Mouse (Mus musculus) spleen, postnatal 4 days (tissue): ENCODE results near the gene Rasgef1a.

Experiments used
- DNase-seq, 2 experiments: peaks; one replicate each; pipeline ENCODE4 v3.0.0; 2022; ENCODE audit warnings: low spot score in 2 of 2

The Rasgef1a gene

DNA sequence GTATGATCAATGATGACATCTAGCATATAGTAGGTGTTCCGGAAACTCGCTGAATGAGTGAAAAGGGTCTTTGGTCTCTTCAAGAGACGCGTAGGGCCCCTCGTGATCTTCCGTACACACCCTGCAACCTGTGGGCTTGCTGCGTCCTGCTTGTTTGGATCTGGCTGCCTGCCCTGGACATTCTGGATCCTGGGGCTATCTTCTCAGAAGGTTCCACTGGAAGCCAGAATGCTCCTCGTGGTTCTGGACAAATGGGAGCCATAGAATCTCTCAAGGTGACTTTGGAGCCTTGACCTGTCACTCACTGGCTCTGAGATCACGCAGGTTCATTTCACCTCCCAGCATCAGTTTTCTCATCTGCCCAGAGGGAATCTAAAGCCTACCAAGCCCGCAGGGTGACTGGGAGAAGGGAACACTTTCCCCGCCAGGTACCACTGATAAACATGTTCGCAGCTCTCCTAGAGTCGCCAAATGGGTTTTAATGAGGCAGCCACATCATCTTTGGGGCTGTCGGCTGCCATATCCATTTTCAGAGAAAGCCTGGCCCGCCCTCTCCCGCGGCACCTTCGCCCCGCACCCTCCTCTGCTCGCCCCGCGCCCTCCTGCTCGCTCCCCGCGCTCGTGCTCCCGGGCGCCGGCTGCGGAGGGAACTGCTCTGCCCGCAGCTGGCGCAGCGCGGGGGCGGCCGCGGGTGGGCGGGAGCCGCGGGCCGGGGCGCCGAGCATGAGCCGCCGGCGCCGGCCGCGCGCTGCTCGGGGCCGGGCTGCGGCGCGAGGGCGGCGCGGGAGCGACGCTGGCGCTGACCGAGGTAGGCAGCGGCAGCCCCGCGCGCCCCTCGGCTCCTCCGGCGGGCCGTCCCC is at the start of gene Rasgef1a:
Gene Rasgef1a, plus strand, starts transcription at position 683 of the 860 bp plus-strand sequence.
- DNase-seq = no peak

DNA sequence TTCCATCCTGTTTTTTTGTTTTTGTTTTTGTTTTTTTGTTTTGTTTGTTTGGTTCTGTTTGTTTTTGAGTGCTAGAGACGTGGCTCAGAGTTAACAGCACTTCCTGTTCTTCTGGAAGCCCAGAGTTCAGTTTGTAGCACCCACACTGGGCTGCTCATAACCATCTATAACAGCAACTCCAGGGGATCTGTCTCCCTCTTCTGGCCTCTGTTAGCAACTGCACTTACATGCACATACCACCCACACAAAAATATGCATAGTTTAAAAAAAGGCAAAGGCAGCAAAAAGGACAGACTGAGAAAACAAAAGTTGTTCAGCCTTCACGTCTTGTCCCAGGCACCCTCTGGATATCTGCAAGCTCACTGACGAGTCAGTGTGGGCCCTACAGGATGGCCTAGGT is 48.0 kb upstream of the Rasgef1a start:
- DNase-seq = no peak

DNA sequence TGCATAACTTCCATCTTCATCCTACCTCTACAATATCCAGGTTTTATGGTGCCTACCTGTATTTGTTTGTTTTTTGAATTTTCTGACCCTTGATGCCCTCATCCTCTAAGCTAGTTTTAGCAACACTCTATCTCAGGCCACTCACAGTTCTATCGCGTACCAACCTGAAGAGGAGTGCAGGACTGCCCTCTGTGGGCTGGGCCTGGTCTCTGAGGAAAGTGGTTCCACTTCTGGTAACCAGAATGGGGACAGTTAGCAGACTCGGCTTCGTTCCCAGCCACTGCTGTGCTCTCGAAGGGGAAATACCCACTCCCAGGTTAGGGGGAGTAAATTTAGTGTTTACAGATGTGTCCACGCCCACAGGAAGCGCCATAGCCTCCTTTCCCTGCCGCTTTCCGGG is 44.5 kb upstream of the Rasgef1a start:
- no peak for DNase-seq

DNA sequence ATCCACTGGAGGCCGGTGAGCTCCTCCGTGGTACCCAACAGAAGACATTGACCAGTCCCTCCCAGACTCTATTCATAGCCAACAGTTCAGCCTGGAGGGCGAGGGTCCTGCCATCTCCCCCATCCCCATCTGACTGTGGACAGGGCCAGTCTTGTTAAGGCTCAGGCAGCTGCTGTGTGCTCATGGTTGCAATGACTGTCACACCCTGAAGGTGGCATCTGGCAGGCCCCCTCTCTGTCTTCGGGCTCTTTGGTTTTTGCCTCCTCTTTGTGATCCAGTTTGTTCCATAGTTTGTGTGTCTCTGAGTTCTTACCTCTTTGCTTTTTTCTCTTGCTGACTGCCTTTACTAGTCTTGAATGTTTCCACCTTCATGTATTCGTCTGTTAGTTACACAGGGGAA is 24.1 kb upstream of the Rasgef1a start:
- DNase-seq = no peak

DNA sequence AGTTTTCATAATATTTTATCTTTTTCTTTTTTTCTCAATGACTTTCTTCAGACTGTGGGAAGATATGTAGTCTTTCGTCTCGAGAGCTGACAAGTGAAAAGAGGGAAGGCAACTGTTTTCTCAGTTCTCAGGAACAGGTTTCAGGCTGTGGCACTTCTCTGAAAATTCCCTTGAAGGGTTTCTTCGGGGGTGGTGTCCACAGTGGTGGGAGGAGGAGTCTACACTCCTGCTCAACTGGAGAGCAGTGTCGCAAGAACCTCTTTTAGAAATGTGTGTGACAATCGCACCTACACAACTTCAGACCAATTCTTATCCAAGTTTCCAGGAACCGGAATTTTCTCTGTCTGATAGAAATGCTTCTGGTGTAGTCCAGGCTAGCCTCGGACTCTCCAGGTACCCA is 22.0 kb upstream of the Rasgef1a start:
- no peak for DNase-seq

DNA sequence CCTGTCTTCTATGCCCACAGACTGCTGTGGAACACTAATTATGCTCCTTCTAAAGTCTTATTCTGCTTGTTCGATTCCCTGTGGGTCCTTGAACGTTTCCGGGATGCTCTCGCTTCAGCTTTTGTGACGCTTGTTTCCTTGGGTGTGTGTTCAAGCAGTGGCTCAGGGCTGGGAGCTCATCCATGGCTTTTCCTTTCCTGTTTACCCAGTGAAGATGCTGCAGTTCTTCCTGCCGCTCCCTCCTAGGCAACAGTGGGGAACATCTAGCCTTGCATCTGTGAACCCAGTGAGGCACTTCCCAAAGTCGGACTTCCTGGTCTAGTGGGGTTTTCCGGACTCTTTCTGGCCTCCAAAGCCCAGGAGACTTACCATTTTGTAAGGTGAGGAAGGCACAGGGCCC is 20.6 kb upstream of the Rasgef1a start:
- DNase-seq = no peak

DNA sequence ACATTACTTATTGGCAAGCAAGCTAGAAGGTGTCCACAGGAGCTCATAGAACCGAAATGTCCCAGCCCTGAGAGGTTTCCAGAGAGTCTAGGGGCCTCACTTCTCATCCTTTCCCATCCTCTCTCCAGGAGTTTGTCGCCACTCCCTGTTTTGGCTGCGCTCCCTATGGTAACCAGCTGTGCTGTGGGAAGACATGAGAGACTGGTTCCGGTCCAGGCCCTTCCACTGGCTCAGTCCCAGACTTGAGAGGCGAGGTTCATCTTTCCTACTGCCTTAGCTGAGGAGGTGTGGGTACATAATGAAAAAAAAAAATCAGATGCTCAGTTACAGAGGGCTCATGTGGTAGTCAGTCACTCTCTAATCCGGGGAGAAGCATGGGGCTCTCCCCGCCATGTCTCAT is 19.9 kb upstream of the Rasgef1a start:
- DNase-seq = no peak

DNA sequence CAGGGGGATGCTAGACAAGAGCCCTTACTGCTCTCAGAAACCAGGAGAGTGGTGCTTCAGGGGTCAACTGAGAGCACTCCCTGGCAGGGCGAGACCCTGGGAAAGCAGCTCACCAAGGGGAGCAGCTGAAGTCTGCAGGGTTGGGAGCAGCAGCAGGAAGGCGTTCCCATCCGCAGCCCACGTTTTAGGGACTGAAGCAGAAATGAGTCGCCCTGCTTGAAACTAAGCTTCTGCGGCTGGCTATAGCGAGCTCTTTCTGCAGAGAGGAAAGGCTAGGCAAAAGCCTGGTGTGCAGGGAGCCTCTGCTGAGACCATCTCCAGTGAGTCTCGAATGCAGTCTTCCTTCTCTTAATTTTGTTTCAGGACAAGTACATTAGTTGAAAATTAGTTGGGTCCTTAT is 19.3 kb upstream of the Rasgef1a start:
- no peak for DNase-seq

DNA sequence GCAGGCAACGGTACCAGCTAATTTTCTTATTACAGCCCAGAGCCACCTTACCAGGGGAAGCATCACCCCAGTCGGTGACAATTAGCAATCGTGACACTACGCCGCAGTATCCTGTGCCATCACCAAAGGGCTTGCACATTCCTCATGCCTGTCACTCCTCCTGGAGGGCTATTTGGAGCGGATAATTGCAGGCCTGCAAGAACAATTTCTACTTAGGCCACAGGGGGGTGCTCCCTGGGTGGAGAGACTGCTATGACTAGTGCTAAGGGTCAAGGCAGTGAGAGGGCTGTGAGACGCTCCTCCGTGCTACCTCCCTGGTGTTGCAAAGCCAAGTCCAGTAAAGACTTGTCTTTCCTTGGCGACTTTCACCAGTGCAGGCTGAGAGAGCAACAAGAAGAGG is 16.1 kb upstream of the Rasgef1a start:
- no peak for DNase-seq

DNA sequence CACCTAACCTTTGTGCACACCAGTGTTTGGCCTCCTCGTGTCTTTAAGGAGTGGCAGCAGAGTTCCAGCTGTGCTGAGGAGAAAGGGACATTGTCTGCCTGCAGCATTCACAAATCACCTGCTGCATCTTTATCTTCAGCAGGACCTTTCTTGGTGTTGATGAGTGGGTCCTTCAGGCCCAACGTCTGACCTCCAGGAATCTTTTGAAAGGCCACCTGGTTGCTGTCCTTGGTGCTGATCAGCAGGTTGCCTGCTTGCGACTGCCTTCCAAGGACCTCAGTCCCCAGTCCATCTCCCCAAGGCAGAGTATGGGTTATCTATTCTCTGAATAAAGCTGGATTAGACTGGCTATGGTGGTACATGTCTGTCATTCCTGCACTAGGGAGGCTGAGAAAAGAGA is 10.0 kb upstream of the Rasgef1a start:
- DNase-seq = no peak

DNA sequence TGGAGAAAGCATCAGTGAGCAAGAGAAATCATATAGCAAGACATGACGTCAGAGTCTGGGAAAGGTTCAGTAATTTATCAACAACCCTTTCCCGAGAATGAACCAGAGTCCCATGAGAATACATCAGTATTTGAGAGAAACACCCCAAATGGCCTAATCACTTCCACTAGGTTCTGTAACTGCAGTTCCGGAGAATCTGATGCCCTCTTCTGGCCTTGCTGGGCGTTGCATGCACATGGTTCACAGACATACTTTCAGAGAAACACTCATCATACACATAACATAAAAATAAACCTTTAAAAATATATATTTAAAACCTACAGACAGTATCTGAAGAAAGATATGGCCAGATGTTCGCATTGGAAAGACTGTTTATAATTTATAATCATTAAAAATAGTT is 3.9 kb upstream of the Rasgef1a start:
- DNase-seq = peak in 1 of 2 experiments; percentile 23

DNA sequence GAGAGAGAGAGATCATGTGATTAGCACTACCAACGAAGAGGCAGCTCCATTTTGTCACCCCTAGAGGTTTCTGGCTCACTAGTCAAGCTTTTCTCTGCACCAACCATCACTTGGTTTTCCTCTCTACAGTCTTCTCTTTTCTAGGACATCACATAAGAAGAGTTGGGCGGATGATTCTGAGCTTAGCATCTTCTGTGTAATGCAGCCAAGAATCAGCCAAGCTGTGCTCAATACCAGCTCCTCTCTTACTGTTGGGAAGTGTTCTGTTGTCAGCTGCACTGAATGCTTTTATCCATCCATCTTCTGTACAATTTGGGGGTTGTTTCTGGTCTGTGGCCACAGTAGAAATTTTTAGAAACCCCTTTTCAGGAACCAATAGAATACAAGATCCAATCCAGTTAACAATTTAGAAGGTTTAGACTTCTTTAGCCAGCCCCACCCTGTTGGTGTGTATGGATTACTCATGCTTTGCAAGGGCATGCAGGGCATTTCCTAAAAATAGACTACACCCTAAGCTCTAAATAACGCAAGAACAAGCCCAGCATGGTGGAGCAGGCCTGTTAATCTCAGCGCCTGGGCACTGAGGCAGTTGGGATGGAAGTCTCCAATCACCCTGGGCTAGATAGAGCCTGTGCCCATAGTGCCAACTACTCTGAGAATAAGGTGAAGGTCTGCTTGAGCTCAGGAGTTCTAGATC is 3.2 kb upstream of the Rasgef1a start:
- no peak for DNase-seq

DNA sequence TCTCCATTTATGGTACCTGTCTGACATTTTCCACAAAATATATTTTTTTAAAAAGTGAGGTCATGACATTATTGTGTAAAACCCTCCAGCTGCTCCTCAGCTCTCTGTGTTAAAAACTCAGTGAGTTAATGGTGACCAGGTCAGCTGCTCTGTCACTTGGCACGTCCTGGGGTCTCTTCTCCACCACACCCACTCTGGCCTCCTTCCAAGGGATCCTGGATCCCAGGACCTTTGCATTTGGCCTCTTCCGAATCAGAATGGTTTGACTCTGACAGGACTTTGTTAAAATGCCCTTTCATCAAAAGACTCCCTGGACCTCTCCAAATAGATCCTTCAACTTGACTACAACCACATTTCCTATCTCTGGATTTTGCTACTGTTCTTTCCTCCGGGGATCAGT is 982 bp upstream of the Rasgef1a start:
- no peak for DNase-seq

DNA sequence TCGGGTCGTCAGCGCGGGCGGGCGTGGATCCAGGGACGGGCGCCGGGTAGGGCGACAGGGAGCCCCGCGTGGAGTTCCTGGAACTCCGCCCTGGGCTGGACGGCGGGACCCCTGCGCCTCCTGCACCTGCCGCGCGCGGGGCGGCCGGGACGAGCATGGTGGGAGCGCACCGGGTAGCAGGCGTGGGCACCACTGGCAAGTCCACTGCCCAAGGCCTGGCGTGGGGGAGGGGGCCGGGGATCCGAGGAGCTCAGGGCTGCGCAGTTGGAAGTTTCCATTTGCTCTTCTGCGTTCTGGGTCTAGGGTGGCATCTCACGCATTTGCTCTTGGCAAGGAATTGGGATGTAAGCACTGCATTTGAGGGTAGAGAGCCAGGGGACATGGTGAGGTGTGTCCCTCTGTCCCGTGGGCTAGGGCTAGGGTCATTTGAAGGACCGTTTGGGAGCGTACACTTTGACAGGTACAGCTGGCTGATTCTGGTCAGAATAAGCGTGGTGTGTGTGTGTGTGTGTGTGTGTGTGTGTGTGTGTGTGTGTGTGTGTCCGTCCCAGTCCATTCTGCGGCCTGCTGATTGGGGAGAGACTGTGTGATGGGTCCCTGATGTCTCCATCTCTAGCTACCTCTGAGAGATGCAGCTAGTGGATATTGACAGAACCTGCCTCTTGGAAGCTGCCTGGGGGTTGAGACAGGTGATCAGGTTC is 528 bp downstream of the Rasgef1a start:
- DNase-seq = no peak

DNA sequence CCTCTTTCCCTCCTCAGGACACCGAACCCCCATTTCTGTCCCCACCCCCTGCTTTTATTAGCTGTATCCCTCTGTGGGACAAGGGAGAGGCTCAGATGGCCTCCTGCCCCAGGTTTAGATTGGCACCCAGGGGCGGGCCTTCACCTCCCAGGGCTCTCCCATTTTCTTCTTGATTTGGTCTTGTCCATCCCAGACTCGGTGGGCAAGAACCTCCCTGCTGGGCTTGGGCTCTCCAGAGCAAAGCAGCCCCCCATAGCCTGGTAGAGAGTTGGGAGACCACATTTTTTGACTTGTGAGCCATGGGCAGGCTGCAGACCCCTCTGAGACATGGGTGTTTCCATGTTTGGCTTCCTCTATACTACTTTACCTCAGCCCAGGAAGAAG is 1.1 kb downstream of the Rasgef1a start:
- no peak for DNase-seq

DNA sequence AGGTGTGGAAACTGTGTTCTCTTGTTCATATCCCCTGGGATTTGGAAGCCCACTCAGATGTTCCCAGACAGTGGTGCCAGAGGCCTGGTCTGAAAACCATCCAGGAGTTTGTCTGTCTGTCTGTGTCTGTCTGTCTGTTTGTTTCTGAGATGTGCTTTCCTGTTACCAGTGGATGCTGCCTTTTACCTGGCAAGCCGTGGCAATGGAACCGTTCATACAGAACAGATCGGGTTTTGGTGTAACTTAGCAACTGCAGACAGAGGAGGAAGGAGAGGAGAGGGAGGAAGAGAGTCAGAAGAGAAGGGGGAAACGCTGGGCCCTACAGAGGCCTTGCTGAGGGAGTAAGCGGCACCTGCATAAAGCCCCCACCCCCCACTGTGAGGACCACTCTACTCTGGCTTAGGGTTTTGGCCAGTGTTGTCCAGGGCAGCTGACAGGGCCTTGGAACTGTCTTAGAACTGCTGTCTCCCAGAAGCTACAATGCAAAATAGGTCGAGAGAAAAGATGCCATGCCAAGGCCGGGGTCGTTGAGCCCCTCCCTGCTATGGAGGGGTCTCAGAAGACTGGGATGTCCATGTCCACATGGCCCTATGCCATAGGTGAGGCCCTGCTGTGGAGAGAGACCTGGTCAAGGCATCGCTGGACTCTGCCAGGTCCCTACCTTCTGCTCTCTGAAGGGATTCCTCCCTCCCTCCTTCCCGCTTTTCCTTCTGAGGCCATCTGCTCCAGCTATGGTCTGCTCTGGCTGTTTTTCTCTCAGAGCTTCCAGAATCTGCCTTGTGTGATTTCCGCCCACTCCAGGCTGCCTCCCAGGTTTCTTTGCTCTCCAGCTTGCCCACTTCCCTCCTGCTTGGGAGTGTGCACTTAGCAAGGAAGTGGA is 2.0 kb downstream of the Rasgef1a start:
- no peak for DNase-seq

DNA sequence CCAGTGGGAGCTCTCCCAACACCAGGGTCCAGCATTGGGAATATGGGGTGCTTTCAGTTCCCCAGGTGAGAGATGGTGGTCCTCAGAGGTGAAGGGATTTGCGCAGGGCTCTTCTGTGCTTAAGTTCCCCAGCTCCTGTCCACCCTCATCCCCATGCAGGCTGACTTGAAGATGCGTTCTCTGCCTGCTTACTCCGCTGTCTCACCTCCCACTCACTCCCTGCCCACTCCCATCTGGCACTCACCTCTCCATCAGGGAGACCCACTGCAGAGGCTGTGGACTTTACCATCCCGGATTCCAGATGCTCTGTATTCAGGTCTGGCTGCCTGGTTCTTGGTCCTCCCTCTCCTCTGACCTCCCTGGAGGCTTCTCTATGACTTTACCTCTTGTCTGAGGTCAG is 3.6 kb downstream of the Rasgef1a start:
- no peak for DNase-seq

DNA sequence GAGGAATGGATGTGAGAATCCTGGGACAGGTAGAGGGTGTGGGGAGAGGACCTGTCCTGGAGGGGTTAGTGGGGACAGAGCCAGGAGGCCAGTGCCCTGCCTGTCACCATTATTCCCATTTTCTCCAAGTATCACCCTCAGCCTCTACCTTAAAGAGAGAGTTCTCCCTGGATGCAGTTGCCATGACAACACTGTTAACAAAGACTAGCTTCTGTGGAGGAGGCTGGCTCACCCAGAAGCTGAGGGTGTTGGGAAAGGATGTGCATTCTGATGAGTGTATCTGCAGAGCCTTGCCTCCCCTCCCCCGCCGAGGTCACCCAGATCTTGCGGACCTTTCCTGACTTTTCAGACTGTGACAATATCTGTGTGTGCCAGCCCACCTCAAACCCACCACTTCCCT is 4.7 kb downstream of the Rasgef1a start:
- no peak for DNase-seq

DNA sequence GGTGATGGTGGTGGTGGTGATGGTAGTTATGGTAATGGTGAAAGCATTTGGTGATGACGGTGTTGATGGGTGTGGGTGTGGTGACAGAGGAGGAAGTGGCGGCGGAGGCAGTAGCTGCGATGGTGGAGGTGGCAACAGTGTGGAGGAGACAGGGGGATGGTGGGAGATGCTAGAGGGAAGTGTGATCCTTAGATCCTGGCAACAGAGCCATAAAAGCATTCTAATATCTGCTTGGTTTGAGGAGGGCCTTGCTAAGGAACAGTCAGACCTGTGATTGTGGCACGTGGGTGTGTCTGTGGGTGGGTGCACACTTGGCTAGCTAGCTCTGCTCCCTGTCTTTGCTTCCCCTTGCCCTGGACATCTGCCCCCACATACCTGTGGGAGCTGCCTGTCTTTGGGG is 7.4 kb downstream of the Rasgef1a start:
- DNase-seq = no peak

DNA sequence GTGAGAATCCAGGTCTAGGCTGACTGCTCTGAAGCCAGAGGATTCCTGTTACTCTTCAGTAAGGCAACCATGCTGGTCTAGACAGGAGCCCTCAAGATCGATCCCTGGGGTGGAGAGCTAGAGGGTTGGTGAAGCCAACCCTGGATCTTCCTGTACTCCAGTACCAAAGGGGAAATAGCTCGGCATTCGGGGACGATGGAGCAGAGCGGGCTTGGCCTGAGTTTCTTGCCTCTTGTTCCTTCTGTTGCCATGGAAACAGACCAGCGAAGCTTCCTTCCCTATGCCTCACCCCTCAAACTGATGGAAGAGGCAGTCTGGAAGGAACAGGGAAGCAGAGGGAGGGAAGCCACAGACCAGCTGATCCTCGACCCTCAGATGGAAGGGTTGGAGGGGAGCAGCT is 8.3 kb downstream of the Rasgef1a start:
- no peak for DNase-seq

DNA sequence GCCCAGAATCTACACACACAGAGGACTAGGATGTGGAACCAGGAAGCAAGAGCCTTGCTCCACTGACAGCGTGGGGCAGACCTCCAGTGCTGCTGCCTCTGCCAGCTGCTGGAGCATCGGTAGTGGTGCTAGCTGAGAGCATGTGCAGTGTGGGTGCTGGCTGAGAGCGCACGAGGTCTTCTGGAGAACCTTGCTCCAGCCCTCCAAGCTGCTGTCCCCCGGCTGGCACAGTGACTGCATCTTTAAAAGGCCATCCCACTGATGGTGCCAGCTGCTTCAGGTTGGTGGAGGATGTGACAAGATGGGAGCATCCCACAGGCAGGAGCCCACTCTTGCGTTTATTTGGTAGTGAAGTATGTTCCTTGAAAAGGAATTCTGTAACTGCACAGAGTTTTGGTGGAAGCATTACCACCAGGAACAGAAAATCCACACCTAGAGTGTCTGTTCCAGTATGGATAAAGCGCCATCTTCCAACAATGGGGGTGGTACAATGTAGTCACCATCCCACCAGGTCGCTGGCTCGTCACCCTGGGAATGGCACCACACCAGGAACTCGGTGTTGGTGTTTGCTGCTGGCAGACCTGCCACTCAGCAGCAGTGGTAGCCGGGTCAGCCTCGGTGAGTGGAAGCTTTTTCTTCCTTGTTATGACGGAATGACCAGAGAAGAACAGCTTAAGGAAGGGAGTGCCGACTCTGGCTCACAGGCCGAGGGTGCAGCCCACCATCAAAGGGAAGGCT is 11.8 kb downstream of the Rasgef1a start:
- no peak for DNase-seq
